Mouse (Mus musculus): ENCODE data around the gene Anp32e. TPM values are rescaled to one million over a fixed set of nuclear protein-coding genes. Genes with fewer than 3 reads are reported as not detected.
"Not testable (repeated sequence)": the region's sequence is repeated elsewhere in the genome, so short reads cannot be mapped to it uniquely, and the experiment has no call there.

Gene Anp32e
- polyA plus RNA-seq, 2 experiments = 39.5 to 104 TPM

GRCm38 (mm10) chr3:95963230-95963629, 34.2 kb downstream of the Anp32e start:
- Histone ChIP-seq H3K4me3 (ENCODE audit: insufficient read depth in 1 of 2, low read depth in 2 of 2, low read length in 2 of 2) (no peak overlapping the region), H3K27me3 (ENCODE audit: control insufficient read depth, insufficient read depth, low read length) (no peaks in the 10 kb centered on the region), H3K4me1 (replicated peaks; ENCODE audit: control insufficient read depth in 2 of 2, insufficient read depth in 2 of 2, low read length in 1 of 2) (no peaks in the 10 kb centered on the region), H3K4me2 (ENCODE audit: low read depth) (no peak overlapping the region), H3K36me3 (replicated peaks; ENCODE audit: control insufficient read depth, insufficient read depth, low read depth) (no peaks in the 10 kb centered on the region), H3K9ac (replicated peaks) (no peak overlapping the region), H3K27ac (no peak overlapping the region), H3K9me3 (ENCODE audit: control insufficient read depth, low read length) (no peaks in the 10 kb centered on the region)
- no peak for DNase-seq (ENCODE audit: low read depth in 3 of 3, low spot score in 3 of 3)
- TF ChIP-seq CTCF (IDR thresholded peaks at IDR 0.05; ENCODE audit: low read depth) = no peak
- WGBS (ENCODE audit: insufficient replicate concordance) = 33% methylated on average over 2 of the region's 2 CpGs
- ATAC-seq (ENCODE audit: insufficient read depth) = no peak

DNA sequence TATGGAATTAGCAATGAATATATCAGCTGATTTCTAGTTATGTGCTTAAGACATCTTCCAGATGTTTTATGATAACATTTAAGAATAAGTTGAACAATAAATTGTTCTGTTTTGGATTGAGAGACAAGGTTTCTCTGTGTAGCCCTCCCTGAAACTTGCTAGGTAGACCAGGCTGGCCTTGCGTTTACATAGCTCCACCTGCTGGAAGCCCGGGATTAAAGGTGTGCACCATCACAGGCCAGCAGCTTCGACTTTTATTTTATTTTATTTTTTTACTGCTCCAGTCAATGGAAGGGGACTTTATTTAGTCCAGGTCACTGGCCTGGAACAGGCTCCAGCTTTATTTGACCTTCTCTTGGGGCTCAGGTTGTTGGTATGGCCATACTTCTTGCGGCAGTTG, 34.6 kb downstream of the Anp32e start:
- ATAC-seq (ENCODE audit: insufficient read depth) (no peak), DNase-seq (ENCODE audit: low read depth in 3 of 3, low spot score in 3 of 3) (no peak)
- 35% methylated on average over 4 of the region's 4 CpGs for WGBS (ENCODE audit: insufficient replicate concordance)
- Histone ChIP-seq H3K36me3 (replicated peaks; ENCODE audit: control insufficient read depth, insufficient read depth, low read depth) (no peaks in the 10 kb centered on the region), H3K4me2 (ENCODE audit: low read depth) (no peak overlapping the region), H3K27ac (no peak overlapping the region), H3K4me3 (ENCODE audit: insufficient read depth in 1 of 2, low read depth in 2 of 2, low read length in 2 of 2) (no peak overlapping the region), H3K4me1 (replicated peaks; ENCODE audit: control insufficient read depth in 2 of 2, insufficient read depth in 2 of 2, low read length in 1 of 2) (no peaks in the 10 kb centered on the region), H3K9me3 (ENCODE audit: control insufficient read depth, low read length) (no peaks in the 10 kb centered on the region), H3K9ac (replicated peaks) (no peak overlapping the region), H3K27me3 (ENCODE audit: control insufficient read depth, insufficient read depth, low read length) (no peaks in the 10 kb centered on the region)
- TF ChIP-seq EP300 (IDR thresholded peaks at IDR 0.05; ENCODE audit: low read depth) (no peak), CTCF (IDR thresholded peaks at IDR 0.05; ENCODE audit: low read depth) (peak; percentile 71)

DNA sequence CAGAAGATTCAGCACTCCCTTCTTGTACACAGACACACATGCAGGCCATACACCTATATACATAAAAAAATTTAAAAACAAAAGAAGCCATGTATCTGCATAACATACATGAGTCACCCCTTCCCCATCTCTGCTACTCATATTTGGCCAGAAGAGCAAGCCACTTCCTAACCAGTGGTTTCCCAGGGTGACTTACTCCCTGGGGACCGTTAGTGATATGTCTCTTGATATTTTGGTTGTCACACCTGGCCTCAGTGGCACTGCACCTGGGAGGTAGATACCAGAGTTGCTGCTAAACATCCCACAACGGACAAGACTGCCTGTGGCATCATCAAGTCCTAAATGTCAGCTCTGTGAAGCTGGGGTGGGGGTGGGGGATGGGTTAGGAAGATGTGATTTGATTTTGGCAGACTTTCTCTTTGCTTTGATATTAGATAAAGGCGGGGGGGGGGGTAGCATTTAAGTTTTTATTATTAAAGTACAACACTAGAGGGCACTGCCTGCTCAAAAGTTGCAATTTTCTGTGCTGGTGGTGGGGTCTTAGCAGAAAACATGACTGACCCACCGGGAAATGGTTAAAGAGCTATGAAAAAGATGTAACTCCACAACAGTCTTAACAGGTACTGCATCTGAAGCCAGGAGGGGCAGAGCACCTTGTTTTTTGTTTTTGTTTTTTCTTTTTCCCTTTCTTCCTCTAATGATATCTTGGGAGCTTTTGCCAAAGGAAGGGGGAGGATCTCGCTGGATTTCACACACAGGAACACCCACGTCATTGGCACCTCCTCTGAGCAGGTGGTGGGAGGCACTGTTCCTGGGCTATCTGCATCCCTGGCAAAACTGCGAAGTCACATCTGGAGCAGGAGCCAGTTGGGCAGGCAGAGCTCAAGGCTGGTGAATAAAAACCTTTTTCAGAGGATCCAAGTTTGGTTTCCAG, 36.7 kb downstream of the Anp32e start:
- Histone ChIP-seq H3K27ac (no peak overlapping the region), H3K9me3 (ENCODE audit: control insufficient read depth, low read length) (no peaks in the 10 kb centered on the region), H3K4me3 (ENCODE audit: insufficient read depth in 1 of 2, low read depth in 2 of 2, low read length in 2 of 2) (no peak overlapping the region), H3K27me3 (ENCODE audit: control insufficient read depth, insufficient read depth, low read length) (no peaks in the 10 kb centered on the region; the same call in 1 of the 2 replicates), H3K4me2 (ENCODE audit: low read depth) (no peak overlapping the region), H3K36me3 (replicated peaks; ENCODE audit: control insufficient read depth, insufficient read depth, low read depth) (no peaks in the 10 kb centered on the region), H3K4me1 (replicated peaks; ENCODE audit: control insufficient read depth in 2 of 2, insufficient read depth in 2 of 2, low read length in 1 of 2) (no peaks in the 10 kb centered on the region), H3K9ac (replicated peaks) (no peak overlapping the region)
- DNase-seq (ENCODE audit: low read depth in 3 of 3, low spot score in 3 of 3) = no peak
- 2% methylated on average over 7 of the region's 7 CpGs for WGBS (ENCODE audit: insufficient replicate concordance)
- ATAC-seq (ENCODE audit: insufficient read depth) = no peak
- TF ChIP-seq CTCF (IDR thresholded peaks at IDR 0.05; ENCODE audit: low read depth) (peak; percentile 28; the same call in 1 of the 2 replicates), EP300 (IDR thresholded peaks at IDR 0.05; ENCODE audit: low read depth) (no peak)

GRCm38 (mm10) chr3:95969277-95969676, 40.2 kb downstream of the Anp32e start:
- Histone ChIP-seq H3K27ac (no peak overlapping the region), H3K27me3 (ENCODE audit: control insufficient read depth, insufficient read depth, low read length) (peaks cover 18% of the 10 kb centered on the region), H3K9ac (replicated peaks) (no peak overlapping the region), H3K4me1 (replicated peaks; ENCODE audit: control insufficient read depth in 2 of 2, insufficient read depth in 2 of 2, low read length in 1 of 2) (no peaks in the 10 kb centered on the region), H3K9me3 (ENCODE audit: control insufficient read depth, low read length) (no peaks in the 10 kb centered on the region), H3K4me2 (ENCODE audit: low read depth) (no peak overlapping the region), H3K36me3 (replicated peaks; ENCODE audit: control insufficient read depth, insufficient read depth, low read depth) (no peaks in the 10 kb centered on the region), H3K4me3 (ENCODE audit: insufficient read depth in 1 of 2, low read depth in 2 of 2, low read length in 2 of 2) (no peak overlapping the region)
- TF ChIP-seq EP300 (IDR thresholded peaks at IDR 0.05; ENCODE audit: low read depth) (no peak), CTCF (IDR thresholded peaks at IDR 0.05; ENCODE audit: low read depth) (no peak)
- WGBS (ENCODE audit: insufficient replicate concordance) = 63% methylated on average over 1 of the region's 1 CpGs
- no peak for ATAC-seq (ENCODE audit: insufficient read depth)
- DNase-seq (ENCODE audit: low read depth in 3 of 3, low spot score in 3 of 3) = no peak

DNA sequence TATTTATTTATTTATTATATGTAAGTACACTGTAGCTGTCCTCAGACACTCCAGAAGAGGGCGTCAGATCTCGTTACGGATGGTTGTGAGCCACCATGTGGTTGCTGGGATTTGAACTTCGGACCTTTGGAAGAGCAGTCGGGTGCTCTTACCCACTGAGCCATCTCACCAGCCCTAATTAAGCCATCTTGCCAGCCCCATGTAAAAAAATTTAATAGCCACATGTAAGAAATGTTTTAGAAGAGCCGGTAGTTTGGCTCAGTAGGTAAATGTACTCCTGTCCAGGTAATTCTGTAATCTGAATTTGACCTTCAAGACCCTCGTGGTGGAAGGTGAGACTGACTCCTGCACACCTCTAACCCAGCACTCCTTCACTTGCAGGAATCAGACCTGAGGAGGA, 41.6 kb downstream of the Anp32e start:
- WGBS (ENCODE audit: insufficient replicate concordance) = 48% methylated on average over 6 of the region's 7 CpGs
- H3K27ac ChIP-seq; H3K36me3 ChIP-seq (replicated peaks; ENCODE audit: control insufficient read depth, insufficient read depth, low read depth); H3K9me3 ChIP-seq (ENCODE audit: control insufficient read depth, low read length); DNase-seq (ENCODE audit: low read depth in 3 of 3, low spot score in 3 of 3); ATAC-seq (ENCODE audit: insufficient read depth); H3K4me1 ChIP-seq (replicated peaks; ENCODE audit: control insufficient read depth in 2 of 2, insufficient read depth in 2 of 2, low read length in 1 of 2); H3K9ac ChIP-seq (replicated peaks); H3K4me3 ChIP-seq (ENCODE audit: insufficient read depth in 1 of 2, low read depth in 2 of 2, low read length in 2 of 2); H3K4me2 ChIP-seq (ENCODE audit: low read depth): not testable (repeated sequence)
- H3K27me3 ChIP-seq (ENCODE audit: control insufficient read depth, insufficient read depth, low read length) = peaks cover 20% of the 10 kb centered on the region
